Mouse (Mus musculus) forebrain, embryonic 12.5 days (tissue): ENCODE measurements around the gene Git1. TPM values are rescaled to one million over a fixed set of nuclear protein-coding genes. Genes with fewer than 3 reads are reported as not detected.
A peak's percentile ranks its signal among the peaks of the same experiment; 100 is the strongest.
"Not testable (repeated sequence)": the region's sequence is repeated elsewhere in the genome, so short reads cannot be mapped to it uniquely, and the experiment has no call there.

Experiments
- ATAC-seq: fragments of 200-750 bp; cut with Nextera tagmentation; 2 replicates; pipeline ENCODE4 v1.8.0; 2017; ENCODE audit warnings: moderate TSS enrichment; ENCODE audit not compliant: low FRiP score
- H3K27ac ChIP-seq: fragments of 300-500 bp; sonication (generic); 2 replicates; pipeline ENCODE4 v1.5.1; 2016; ENCODE audit warnings: mild to moderate bottlenecking
- H3K27me3 ChIP-seq: fragments of 300-500 bp; sonication (generic); 2 replicates; pipeline ENCODE4 v1.6.1; 2016; ENCODE audit warnings: mild to moderate bottlenecking
- H3K36me3 ChIP-seq: fragments of 300-500 bp; sonication (generic); replicated peaks from 2 replicates; pipeline ENCODE4 v1.6.1; 2016; ENCODE audit warnings: mild to moderate bottlenecking
- H3K4me1 ChIP-seq: fragments of 300-500 bp; sonication (generic); 2 replicates; pipeline ENCODE4 v1.6.1; 2016
- H3K4me2 ChIP-seq: fragments of 300-500 bp; sonication (generic); 2 replicates; pipeline ENCODE4 v1.6.1; 2016; ENCODE audit warnings: mild to moderate bottlenecking, moderate library complexity
- H3K4me3 ChIP-seq: fragments of 300-500 bp; sonication (generic); replicated peaks from 2 replicates; pipeline ENCODE4 v1.5.1; 2016; ENCODE audit warnings: mild to moderate bottlenecking
- H3K9ac ChIP-seq: fragments of 300-500 bp; sonication (generic); 2 replicates; pipeline ENCODE4 v1.6.1; 2016; ENCODE audit warnings: mild to moderate bottlenecking
- H3K9me3 ChIP-seq: fragments of 300-500 bp; sonication (generic); 2 replicates; pipeline ENCODE4 v1.6.1; 2016
- WGBS: fragments of 180-500 bp; shearing (Covaris S2); methylation state at CpG from one replicate; pipeline ENCODE4 v1.1.7; 2016; 5-methylcytosine and 5-hydroxymethylcytosine counted together
- polyA plus RNA-seq: library from polyadenylated mRNA; unstranded; fragments of >200 nt; fragmentation: Nextera tagmentation; extraction: Ambion mirVana; gene quantifications from 2 replicates; pipeline ENCODE4 v1.2.1, GENCODE M21; 2016

Git1 gene
- polyA plus RNA-seq, 1 experiment from 2014 or later: 14.6 TPM

- Histone ChIP-seq H3K9me3 (no peaks in the 10 kb centered on the region), H3K27ac (no peak overlapping the region), H3K4me3 (no peak overlapping the region), H3K9ac (no peak overlapping the region), H3K4me1 (peaks cover 57% of the 10 kb centered on the region), H3K4me2 (no peak overlapping the region), H3K36me3 (no peaks in the 10 kb centered on the region), H3K27me3 (peaks cover 36% of the 10 kb centered on the region)
- WGBS: 61% methylated on average over 5 of the region's 5 CpGs
- ATAC-seq: no peak
Measured at GRCm38 (mm10) chr11:77516553-77517425, 23.4 kb downstream of the Git1 start.

- ATAC-seq: no peak
- Histone ChIP-seq H3K4me3 (no peak overlapping the region), H3K4me2 (no peak overlapping the region), H3K36me3 (no peaks in the 10 kb centered on the region), H3K9ac (no peak overlapping the region), H3K27me3 (peaks cover 36% of the 10 kb centered on the region), H3K9me3 (no peaks in the 10 kb centered on the region), H3K27ac (0 out of 2 replicates have a peak overlapping the region, but pooled peaks have one; percentile 1), H3K4me1 (peaks cover 48% of the 10 kb centered on the region)
- WGBS: 83% methylated on average over 27 of the region's 27 CpGs
Measured at GRCm38 (mm10) chr11:77518051-77518798, 24.9 kb downstream of the Git1 start.

DNA sequence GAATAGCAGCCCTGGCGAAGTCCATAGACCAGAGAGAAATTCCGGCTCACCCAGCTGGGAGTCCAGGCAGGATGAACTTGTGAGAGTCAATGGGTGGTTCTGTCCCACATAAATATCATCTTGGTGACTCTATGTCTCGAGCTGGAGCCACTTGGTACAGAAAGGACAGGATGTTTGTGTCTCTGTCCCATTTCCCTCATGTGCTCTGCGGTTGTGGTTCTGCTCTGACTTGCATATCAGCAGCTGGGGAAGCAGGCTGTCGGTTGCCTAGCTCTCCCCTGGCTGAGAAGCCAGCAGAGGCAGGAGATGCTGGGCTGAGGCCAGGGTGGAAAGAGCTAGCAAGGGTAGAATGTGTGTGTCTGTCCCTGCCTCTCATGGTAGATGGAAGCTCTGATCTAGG lies 25.7 kb downstream of the Git1 start, which contains the start of gene Gm10392:
Gm10392 (minus strand) TSS at position 156 of the 400 bp plus-strand sequence.
- Histone ChIP-seq H3K4me2 (no peak within 1 kb of the TSS), H3K4me3 (no peak within 1 kb of the TSS), H3K4me1 (peaks cover 42% of the 10 kb centered on the region), H3K9me3 (no peaks in the 10 kb centered on the region), H3K27ac (0 out of 2 replicates have a peak within 1 kb of the TSS, but pooled peaks have one; percentile 31), H3K27me3 (peaks cover 35% of the 10 kb centered on the region), H3K36me3 (no peaks in the 10 kb centered on the region), H3K9ac (peak within 1 kb of the TSS; percentile 38; the same call in 1 of the 2 replicates)
- 85% methylated on average over 5 of the region's 5 CpGs for WGBS
- no peak for ATAC-seq

DNA sequence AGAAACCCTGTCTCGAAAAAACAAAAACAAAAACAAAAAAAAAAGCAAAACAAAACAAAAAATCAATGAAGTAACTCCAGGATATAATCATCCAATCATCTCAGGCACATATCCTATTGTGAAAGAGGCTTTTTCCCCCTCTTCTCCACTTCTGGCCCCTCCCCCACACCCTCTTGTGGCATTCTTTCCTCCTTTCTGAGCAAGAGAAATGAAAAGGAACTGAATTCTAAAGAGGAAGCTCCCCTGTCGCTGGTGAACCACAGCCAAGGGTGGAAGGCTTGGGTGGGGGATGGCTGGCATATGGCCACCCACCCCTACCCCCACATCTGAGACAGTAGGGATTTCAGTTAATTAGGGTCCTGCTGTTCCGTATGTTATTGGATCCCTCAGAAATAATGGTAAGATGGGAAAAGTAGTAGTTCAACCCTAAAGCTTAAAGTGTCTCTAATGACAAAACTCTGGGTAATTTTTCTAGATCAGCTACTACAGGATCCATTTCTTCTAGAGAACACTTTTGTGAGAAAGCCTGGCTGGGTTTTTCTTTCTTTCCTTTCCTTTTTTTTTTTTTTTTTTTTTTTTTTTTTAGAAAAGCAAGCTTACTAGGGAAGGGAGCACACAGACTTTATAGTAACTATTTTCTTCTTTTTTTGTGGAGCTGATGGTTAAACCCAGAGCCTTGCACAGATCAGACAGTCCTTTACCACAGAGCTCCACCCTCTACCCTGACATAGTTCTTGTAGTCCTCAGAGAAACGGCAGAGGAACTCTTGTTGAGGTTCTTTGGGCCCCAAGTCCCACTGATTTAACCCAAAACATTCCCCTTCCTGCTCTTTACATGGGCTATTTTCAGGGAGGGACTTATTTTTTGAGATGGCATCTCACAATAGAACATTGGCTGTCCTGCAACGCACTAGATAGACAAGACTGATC lies 27.5 kb downstream of the Git1 start:
- no peak overlapping the region for H3K9ac ChIP-seq
- H3K36me3 ChIP-seq: no peaks in the 10 kb centered on the region
- H3K9me3 ChIP-seq: no peaks in the 10 kb centered on the region
- H3K4me3 ChIP-seq: no peak overlapping the region
- no peak overlapping the region for H3K4me2 ChIP-seq
- H3K27me3 ChIP-seq: peaks cover 17% of the 10 kb centered on the region
- no peak for ATAC-seq
- peaks cover 24% of the 10 kb centered on the region for H3K4me1 ChIP-seq
- peak overlapping the region; percentile 10; the same call in 1 of the 2 replicates for H3K27ac ChIP-seq
- WGBS: 46% methylated on average over 5 of the region's 5 CpGs

GRCm38 (mm10) chr11:77525804-77526486 lies 32.6 kb downstream of the Git1 start:
- Histone ChIP-seq H3K4me2 (no peak overlapping the region), H3K36me3 (peaks cover 4% of the 10 kb centered on the region; the same call in 1 of the 2 replicates), H3K27me3 (no peaks in the 10 kb centered on the region), H3K9me3 (no peaks in the 10 kb centered on the region), H3K9ac (no peak overlapping the region), H3K4me1 (peaks cover 2% of the 10 kb centered on the region; the same call in 1 of the 2 replicates), H3K4me3 (no peak overlapping the region), H3K27ac (no peak overlapping the region)
- WGBS: 80% methylated on average over 3 of the region's 3 CpGs
- no peak for ATAC-seq

- not testable (repeated sequence) for H3K9ac ChIP-seq, H3K27ac ChIP-seq, ATAC-seq, H3K36me3 ChIP-seq, H3K4me3 ChIP-seq, H3K4me1 ChIP-seq, H3K9me3 ChIP-seq, H3K27me3 ChIP-seq, H3K4me2 ChIP-seq
- WGBS: 88% methylated on average over 3 of the region's 3 CpGs
Measured at GRCm38 (mm10) chr11:77528420-77528819, 35.1 kb downstream of the Git1 start.

GRCm38 (mm10) chr11:77529644-77530043 lies 36.3 kb downstream of the Git1 start:
- ATAC-seq: no peak
- H3K27me3 ChIP-seq: no peaks in the 10 kb centered on the region
- H3K9me3 ChIP-seq: no peaks in the 10 kb centered on the region
- H3K9ac ChIP-seq: no peak overlapping the region
- no peaks in the 10 kb centered on the region for H3K4me1 ChIP-seq
- no peak overlapping the region for H3K27ac ChIP-seq
- peaks cover 4% of the 10 kb centered on the region for H3K36me3 ChIP-seq
- 90% methylated on average over 3 of the region's 3 CpGs for WGBS
- H3K4me3 ChIP-seq: no peak overlapping the region
- H3K4me2 ChIP-seq: no peak overlapping the region

GRCm38 (mm10) chr11:77530862-77531261 lies 37.5 kb downstream of the Git1 start:
- Histone ChIP-seq H3K27ac (no peak overlapping the region), H3K9ac (no peak overlapping the region), H3K4me2 (no peak overlapping the region), H3K9me3 (no peaks in the 10 kb centered on the region), H3K36me3 (peaks cover 5% of the 10 kb centered on the region), H3K4me3 (no peak overlapping the region), H3K27me3 (no peaks in the 10 kb centered on the region), H3K4me1 (no peaks in the 10 kb centered on the region)
- 95% methylated on average over 2 of the region's 2 CpGs for WGBS
- no peak for ATAC-seq

DNA sequence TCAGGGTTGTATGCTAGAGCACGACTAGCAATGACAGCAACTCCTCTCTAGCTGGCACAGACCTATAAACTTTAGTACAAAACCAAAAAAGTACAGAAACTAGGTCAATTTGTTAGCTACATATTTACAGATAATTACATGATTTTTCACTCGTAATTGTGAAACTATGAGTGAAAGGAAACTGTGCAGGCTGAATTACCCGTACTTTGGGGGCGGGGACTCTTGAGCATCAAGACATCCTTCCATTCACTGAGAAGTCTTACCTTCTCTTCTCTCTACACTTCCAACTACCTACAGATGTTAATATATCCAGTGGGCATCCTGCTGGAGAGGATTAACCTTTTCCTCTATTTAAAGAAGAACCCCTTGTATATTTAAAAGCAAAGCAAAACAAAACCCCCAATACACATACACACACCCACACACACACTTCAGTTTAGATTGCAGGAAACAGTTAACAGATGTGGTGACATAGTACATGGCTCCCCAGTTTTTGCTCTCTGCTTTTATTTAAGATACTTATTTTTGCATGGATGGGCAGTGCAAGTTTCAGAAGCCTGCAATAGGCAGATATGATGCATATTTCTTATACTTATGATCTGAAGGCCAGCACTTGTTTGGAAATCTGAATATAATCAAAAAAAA lies 39.0 kb downstream of the Git1 start:
- Histone ChIP-seq H3K4me2 (no peak overlapping the region), H3K36me3 (peaks cover 18% of the 10 kb centered on the region), H3K9me3 (no peaks in the 10 kb centered on the region), H3K9ac (no peak overlapping the region), H3K27ac (no peak overlapping the region), H3K27me3 (no peaks in the 10 kb centered on the region), H3K4me1 (no peaks in the 10 kb centered on the region), H3K4me3 (no peak overlapping the region)
- 89% methylated on average over 4 of the region's 4 CpGs for WGBS
- no peak for ATAC-seq

DNA sequence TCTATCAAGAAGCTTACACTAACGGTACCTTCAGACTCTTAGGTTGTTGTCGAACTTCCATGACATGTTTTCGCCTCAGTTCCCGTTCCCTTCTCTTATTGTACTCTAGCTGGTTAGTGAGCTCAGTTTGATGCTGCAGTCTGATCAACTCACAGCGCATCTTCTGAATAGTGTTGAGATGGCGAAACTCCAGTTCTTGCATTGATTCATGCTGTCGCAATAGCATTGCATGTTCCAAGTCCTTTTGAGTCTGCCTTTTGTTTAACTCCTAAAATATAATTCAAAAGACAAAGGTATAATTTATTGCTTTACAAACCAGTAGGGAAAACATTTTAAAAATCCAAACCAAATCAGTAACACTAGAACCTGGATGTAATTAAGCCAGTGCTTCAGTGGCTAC lies 51.9 kb downstream of the Git1 start:
- WGBS: 94% methylated on average over 7 of the region's 7 CpGs
- H3K4me2 ChIP-seq: no peak overlapping the region
- no peak overlapping the region for H3K4me3 ChIP-seq
- no peaks in the 10 kb centered on the region for H3K27me3 ChIP-seq
- H3K9ac ChIP-seq: no peak overlapping the region
- H3K9me3 ChIP-seq: no peaks in the 10 kb centered on the region
- ATAC-seq: no peak
- H3K4me1 ChIP-seq: no peaks in the 10 kb centered on the region
- no peak overlapping the region for H3K27ac ChIP-seq
- peaks cover 84% of the 10 kb centered on the region for H3K36me3 ChIP-seq
